Mouse (Mus musculus): ENCODE data around the gene Frmpd4. TPM values are rescaled to one million over a fixed set of nuclear protein-coding genes. Genes with fewer than 3 reads are reported as not detected.

The Frmpd4 gene
- polyA plus RNA-seq, 1 experiment from 2014 or later = 0.91 TPM

GRCm38 (mm10) chrX:167483409-167484177 is 1093.4 kb downstream of the Frmpd4 start:
- Histone ChIP-seq H3K9ac (ENCODE audit: low read depth, low read length) (no peak overlapping the region), H3K36me3 (ENCODE audit: control insufficient read depth, insufficient read depth, low read length) (no peaks in the 10 kb centered on the region), H3K27me3 (ENCODE audit: control insufficient read depth, insufficient read depth, low read length) (no peaks in the 10 kb centered on the region), H3K27ac (ENCODE audit: low read depth, low read length) (no peak overlapping the region), H3K4me3 (ENCODE audit: low read length) (no peak overlapping the region), H3K4me1 (ENCODE audit: control insufficient read depth, insufficient read depth, low read length) (no peaks in the 10 kb centered on the region), H3K9me3 (ENCODE audit: control insufficient read depth, low read length) (no peaks in the 10 kb centered on the region), H3K4me2 (replicated peaks; ENCODE audit: low read depth, low read length) (no peak overlapping the region)
- ATAC-seq (ENCODE audit: low FRiP score, low TSS enrichment) = no peak
- WGBS = 51% methylated on average over 4 of the region's 4 CpGs

GRCm38 (mm10) chrX:167477636-167478035 is 1099.4 kb downstream of the Frmpd4 start:
- Histone ChIP-seq H3K4me1 (ENCODE audit: control insufficient read depth, insufficient read depth, low read length) (no peaks in the 10 kb centered on the region), H3K4me3 (ENCODE audit: low read length) (no peak overlapping the region), H3K9ac (ENCODE audit: low read depth, low read length) (no peak overlapping the region), H3K27me3 (ENCODE audit: control insufficient read depth, insufficient read depth, low read length) (no peaks in the 10 kb centered on the region), H3K36me3 (ENCODE audit: control insufficient read depth, insufficient read depth, low read length) (no peaks in the 10 kb centered on the region), H3K27ac (ENCODE audit: low read depth, low read length) (no peak overlapping the region), H3K4me2 (replicated peaks; ENCODE audit: low read depth, low read length) (no peak overlapping the region), H3K9me3 (ENCODE audit: control insufficient read depth, low read length) (no peaks in the 10 kb centered on the region)
- WGBS = 87% methylated on average over 6 of the region's 6 CpGs
- no peak for ATAC-seq (ENCODE audit: low FRiP score, low TSS enrichment)

GRCm38 (mm10) chrX:167434883-167435282 is 1142.1 kb downstream of the Frmpd4 start:
- H3K4me3 ChIP-seq (ENCODE audit: low read length) = no peak overlapping the region
- H3K27me3 ChIP-seq (ENCODE audit: control insufficient read depth, insufficient read depth, low read length) = no peaks in the 10 kb centered on the region; the same call in 1 of the 2 replicates
- H3K4me1 ChIP-seq (ENCODE audit: control insufficient read depth, insufficient read depth, low read length) = no peaks in the 10 kb centered on the region
- H3K36me3 ChIP-seq (ENCODE audit: control insufficient read depth, insufficient read depth, low read length) = no peaks in the 10 kb centered on the region
- H3K27ac ChIP-seq (ENCODE audit: low read depth, low read length) = no peak overlapping the region
- no peaks in the 10 kb centered on the region for H3K9me3 ChIP-seq (ENCODE audit: control insufficient read depth, low read length)
- H3K4me2 ChIP-seq (replicated peaks; ENCODE audit: low read depth, low read length) = no peak overlapping the region
- ATAC-seq (ENCODE audit: low FRiP score, low TSS enrichment) = no peak
- H3K9ac ChIP-seq (ENCODE audit: low read depth, low read length) = no peak overlapping the region

- Histone ChIP-seq H3K4me1 (ENCODE audit: control insufficient read depth, insufficient read depth, low read length) (no peaks in the 10 kb centered on the region), H3K9me3 (ENCODE audit: control insufficient read depth, low read length) (no peaks in the 10 kb centered on the region), H3K27ac (ENCODE audit: low read depth, low read length) (no peak overlapping the region), H3K4me2 (replicated peaks; ENCODE audit: low read depth, low read length) (no peak overlapping the region), H3K27me3 (ENCODE audit: control insufficient read depth, insufficient read depth, low read length) (no peaks in the 10 kb centered on the region; the same call in 1 of the 2 replicates), H3K9ac (ENCODE audit: low read depth, low read length) (no peak overlapping the region), H3K4me3 (ENCODE audit: low read length) (no peak overlapping the region), H3K36me3 (ENCODE audit: control insufficient read depth, insufficient read depth, low read length) (no peaks in the 10 kb centered on the region)
- WGBS = 67% methylated on average over 2 of the region's 2 CpGs
- no peak for ATAC-seq (ENCODE audit: low FRiP score, low TSS enrichment)
Measured at GRCm38 (mm10) chrX:167433950-167434349, 1143.1 kb downstream of the Frmpd4 start.

Other genes with a start within 250 kb of the Frmpd4 start
- gene Msl3, start 96.7 kb upstream of the Frmpd4 start, polyA plus RNA-seq (2014; fragmentation: Nextera tagmentation; extraction: Ambion mirVana) = 32.6 and 41.6 TPM in 2 replicates
- gene Arhgap6, start 217.9 kb upstream of the Frmpd4 start, polyA plus RNA-seq (2014; fragmentation: Nextera tagmentation; extraction: Ambion mirVana) = 3.0 and 3.3 TPM in 2 replicates

Measured in kidney, embryonic 14.5 days (tissue).